Mouse (Mus musculus): ENCODE data around the gene Bsn.

- no peak for TF ChIP-seq POLR2A (IDR thresholded peaks at IDR 0.05; ENCODE audit: insufficient read length, low read depth)
- no peak for TF ChIP-seq E2F4 (IDR thresholded peaks at IDR 0.05; ENCODE audit: insufficient read depth)
- TF ChIP-seq POLR2AphosphoS2 (IDR thresholded peaks at IDR 0.05; ENCODE audit: insufficient read length, low read depth), result no peak
- no peak for TF ChIP-seq MAX (IDR thresholded peaks at IDR 0.05; ENCODE audit: low read depth)
- TF ChIP-seq TCF12 (IDR thresholded peaks at IDR 0.05; ENCODE audit: insufficient read depth, poor library complexity, severe bottlenecking), result no peak
These were observed 123.0 kb downstream of the Bsn start for GRCm38 (mm10) chr9:108067199-108067598.
